Mouse (Mus musculus) forebrain, embryonic 10.5 days (tissue): ENCODE data around the gene Napepld. TPM values are rescaled to one million over a fixed set of nuclear protein-coding genes. Genes with fewer than 3 reads are reported as not detected.
A peak's percentile ranks its signal among the peaks of the same experiment; 100 is the strongest.

ENCODE experiments used
- DNase-seq: peaks from one replicate; pipeline ENCODE4 v3.0.0-alpha.2; 2017; ENCODE audit warnings: low spot score; ENCODE audit errors: extremely low spot score
- H3K27ac ChIP-seq: fragments of 300-500 bp; sonication (generic); 2 replicates; pipeline ENCODE4 v1.5.1; 2016; ENCODE audit warnings: mild to moderate bottlenecking
- H3K27me3 ChIP-seq: fragments of 300-500 bp; sonication (generic); 2 replicates; pipeline ENCODE4 v1.6.1; 2016; ENCODE audit warnings: mild to moderate bottlenecking; ENCODE audit not compliant: poor library complexity, severe bottlenecking
- H3K36me3 ChIP-seq: fragments of 300-500 bp; sonication (generic); replicated peaks from 2 replicates; pipeline ENCODE4 v1.6.1; 2016; ENCODE audit warnings: mild to moderate bottlenecking, moderate library complexity
- H3K4me1 ChIP-seq: fragments of 300-500 bp; sonication (generic); 2 replicates; pipeline ENCODE4 v1.6.1; 2016
- H3K4me3 ChIP-seq: fragments of 300-500 bp; sonication (generic); 2 replicates; pipeline ENCODE4 v1.5.1; 2016; ENCODE audit warnings: mild to moderate bottlenecking, moderate library complexity
- H3K9me3 ChIP-seq: fragments of 300-500 bp; sonication (generic); 2 replicates; pipeline ENCODE4 v1.6.1; 2016; ENCODE audit warnings: mild to moderate bottlenecking, moderate library complexity
- WGBS: fragments of 180-500 bp; shearing (Covaris S2); methylation state at CpG from one replicate; pipeline ENCODE4 v1.1.7; 2016; 5-methylcytosine and 5-hydroxymethylcytosine counted together
- polyA plus RNA-seq: library from polyadenylated mRNA; unstranded; fragments of >200 nt; fragmentation: Nextera tagmentation; extraction: Ambion mirVana; gene quantifications from 2 replicates; pipeline ENCODE4 v1.2.1, GENCODE M21; 2016

Napepld gene
- polyA plus RNA-seq, 1 experiment from 2014 or later: 10.7 TPM

- DNase-seq: no peak
- peaks cover 80% of the 10 kb centered on the region for H3K36me3 ChIP-seq
- 92% methylated on average over 9 of the region's 9 CpGs for WGBS
Measured at GRCm38 (mm10) chr5:21678363-21678762, 22.8 kb downstream of the Napepld start.

DNA sequence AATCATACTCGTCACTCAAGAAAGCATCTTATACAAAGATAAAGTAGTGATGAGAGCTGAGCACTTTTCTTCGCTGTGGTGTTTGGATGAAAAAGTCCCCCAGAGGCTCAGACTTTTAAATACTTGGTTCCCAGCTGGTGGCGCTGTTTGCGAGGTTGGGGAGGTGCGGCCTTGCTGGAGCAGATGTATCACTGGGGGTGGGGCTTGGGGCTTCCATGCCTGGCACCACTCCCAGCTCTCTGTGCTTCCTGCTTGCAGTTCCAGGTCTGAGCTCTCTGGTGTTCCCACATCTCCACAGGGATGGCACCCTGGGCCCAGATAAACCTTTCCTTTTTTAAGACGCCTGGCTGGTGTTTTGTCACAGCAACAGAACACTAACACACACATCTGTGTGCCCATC lies 23.3 kb downstream of the Napepld start:
- Histone ChIP-seq H3K4me1 (0 out of 2 replicates have a peak, but pooled peaks cover 8% of the 10 kb centered on the region), H3K36me3 (peaks cover 79% of the 10 kb centered on the region), H3K27ac (no peak overlapping the region), H3K27me3 (no peaks in the 10 kb centered on the region), H3K9me3 (0 out of 2 replicates have a peak, but pooled peaks cover 2% of the 10 kb centered on the region), H3K4me3 (no peak overlapping the region)
- WGBS: 94% methylated on average over 6 of the region's 6 CpGs
- no peak for DNase-seq

More at GRCm38 (mm10) chr5:21678363-21678762, 22.8 kb downstream of the Napepld start:
- Histone ChIP-seq H3K4me1 (0 out of 2 replicates have a peak, but pooled peaks cover 3% of the 10 kb centered on the region), H3K27ac (no peak overlapping the region), H3K27me3 (no peaks in the 10 kb centered on the region), H3K9me3 (0 out of 2 replicates have a peak, but pooled peaks cover 2% of the 10 kb centered on the region), H3K4me3 (no peak overlapping the region)

DNA sequence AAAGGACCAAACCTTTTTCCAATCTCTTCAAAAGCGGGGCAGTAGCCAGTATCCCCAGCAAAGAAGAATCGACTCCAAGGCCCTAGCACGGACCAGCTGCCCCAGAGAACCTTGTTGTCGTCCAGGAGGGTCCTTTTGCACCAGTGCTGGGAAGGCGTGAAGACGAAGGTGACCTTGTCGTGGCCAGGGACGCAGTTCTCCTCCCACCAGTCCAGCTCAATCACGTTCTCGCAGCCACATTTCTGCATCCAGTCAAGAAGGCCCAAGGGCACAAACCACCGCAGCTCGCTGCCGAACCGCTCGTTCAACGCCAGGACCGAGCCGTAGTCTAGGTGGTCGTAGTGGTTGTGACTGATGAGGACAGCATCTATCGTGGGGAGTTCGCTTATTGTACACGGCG lies 25.7 kb downstream of the Napepld start:
- 96% methylated on average over 23 of the region's 23 CpGs for WGBS
- DNase-seq: no peak
- Histone ChIP-seq H3K9me3 (0 out of 2 replicates have a peak, but pooled peaks cover 2% of the 10 kb centered on the region), H3K27ac (no peak overlapping the region), H3K4me3 (no peak overlapping the region), H3K36me3 (peaks cover 75% of the 10 kb centered on the region), H3K27me3 (no peaks in the 10 kb centered on the region), H3K4me1 (0 out of 2 replicates have a peak, but pooled peaks cover 9% of the 10 kb centered on the region)

DNA sequence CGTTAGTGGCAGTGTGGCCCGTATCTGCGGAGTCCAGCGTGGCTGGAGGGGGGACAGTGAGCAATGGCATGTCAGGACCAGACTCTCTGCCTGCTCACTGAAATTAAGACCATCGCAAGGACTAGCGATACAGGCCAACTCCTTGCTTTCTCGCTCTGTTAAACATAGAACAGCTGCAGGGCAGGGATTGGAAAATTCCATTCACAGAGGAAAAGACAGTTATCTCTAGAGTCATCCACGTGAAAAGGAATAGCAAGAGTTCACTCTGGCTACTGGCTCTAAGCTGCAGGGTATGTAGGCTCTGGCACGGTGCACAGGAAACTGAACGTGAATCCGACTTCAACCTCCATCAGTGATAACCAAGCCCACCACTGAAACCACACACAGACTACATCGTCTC lies 26.2 kb downstream of the Napepld start:
- Histone ChIP-seq H3K4me1 (0 out of 2 replicates have a peak, but pooled peaks cover 9% of the 10 kb centered on the region), H3K36me3 (peaks cover 77% of the 10 kb centered on the region), H3K4me3 (no peak overlapping the region), H3K27ac (no peak overlapping the region), H3K9me3 (0 out of 2 replicates have a peak, but pooled peaks cover 2% of the 10 kb centered on the region), H3K27me3 (no peaks in the 10 kb centered on the region)
- WGBS: 88% methylated on average over 12 of the region's 12 CpGs
- no peak for DNase-seq

DNA sequence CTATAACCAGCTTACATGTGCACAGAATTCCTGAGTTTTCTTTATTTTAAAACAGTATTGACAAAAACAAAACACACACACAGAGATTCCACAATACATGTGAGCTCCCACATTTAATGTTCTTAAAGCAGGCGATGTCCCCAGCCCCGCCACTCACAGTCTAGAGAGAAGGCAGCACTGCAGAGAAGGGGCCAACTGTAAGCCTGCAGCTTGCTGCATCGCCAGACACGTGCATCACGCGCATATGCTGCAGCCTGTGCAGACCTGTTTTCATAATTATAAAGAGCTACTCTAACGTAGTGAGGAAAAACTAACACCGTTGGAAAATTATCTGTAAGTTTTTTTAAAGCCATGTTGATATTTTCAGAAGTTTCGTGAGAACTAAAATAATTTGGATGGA lies 27.5 kb downstream of the Napepld start:
- H3K27me3 ChIP-seq: no peaks in the 10 kb centered on the region
- no peak overlapping the region for H3K27ac ChIP-seq
- no peak for DNase-seq
- no peak overlapping the region for H3K4me3 ChIP-seq
- 0 out of 2 replicates have a peak, but pooled peaks cover 2% of the 10 kb centered on the region for H3K9me3 ChIP-seq
- H3K4me1 ChIP-seq: 0 out of 2 replicates have a peak, but pooled peaks cover 9% of the 10 kb centered on the region
- peaks cover 77% of the 10 kb centered on the region for H3K36me3 ChIP-seq
- 88% methylated on average over 9 of the region's 9 CpGs for WGBS

DNA sequence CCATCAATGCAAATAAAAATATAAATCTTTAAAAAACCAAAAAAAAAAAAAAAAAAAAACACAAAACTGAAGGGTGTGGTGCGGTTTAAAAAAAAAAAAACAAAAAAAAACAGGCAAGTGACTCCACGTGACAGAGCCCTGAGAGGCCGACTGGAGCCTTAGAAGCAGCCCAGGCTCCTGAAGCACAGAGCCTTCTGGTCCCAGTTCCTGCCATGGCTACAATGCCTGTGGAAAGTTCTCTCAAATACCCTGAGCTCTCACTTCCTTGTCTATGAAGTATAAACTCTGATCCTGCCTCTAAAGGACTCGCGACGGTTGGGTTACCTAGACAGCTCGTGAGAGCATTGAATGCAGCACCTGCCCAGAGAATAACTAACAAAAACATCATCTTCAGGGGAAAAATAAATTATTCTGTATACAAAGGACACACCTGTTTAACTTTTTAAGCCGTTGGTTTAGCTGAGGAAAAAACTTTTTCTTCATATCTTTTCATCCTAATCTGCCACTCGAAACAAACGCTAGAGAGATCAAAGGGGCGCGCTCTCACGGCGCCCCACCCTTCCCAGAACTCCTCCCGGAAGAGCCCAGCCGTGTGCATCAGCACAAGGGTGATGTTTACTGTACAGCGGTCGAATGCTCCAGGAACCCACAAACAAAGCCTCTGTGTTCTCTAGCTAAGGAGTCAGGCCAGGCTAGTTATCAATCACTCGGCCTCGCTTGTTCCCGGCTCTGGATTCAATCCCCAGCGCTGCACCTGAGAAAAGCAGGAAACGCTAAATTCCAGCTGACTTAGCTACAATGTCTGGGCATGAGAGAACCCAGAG lies 28.2 kb downstream of the Napepld start:
- no peak overlapping the region for H3K4me3 ChIP-seq
- H3K36me3 ChIP-seq: peaks cover 70% of the 10 kb centered on the region
- no peak for DNase-seq
- no peaks in the 10 kb centered on the region for H3K9me3 ChIP-seq
- H3K4me1 ChIP-seq: 0 out of 2 replicates have a peak, but pooled peaks cover 9% of the 10 kb centered on the region
- H3K27ac ChIP-seq: peak overlapping the region; percentile 48; the same call in 1 of the 2 replicates
- WGBS: 69% methylated on average over 23 of the region's 23 CpGs
- no peaks in the 10 kb centered on the region for H3K27me3 ChIP-seq

- Histone ChIP-seq H3K27ac (no peak overlapping the region), H3K36me3 (peaks cover 52% of the 10 kb centered on the region), H3K9me3 (no peaks in the 10 kb centered on the region), H3K4me3 (no peak overlapping the region), H3K4me1 (peaks cover 14% of the 10 kb centered on the region; the same call in 1 of the 2 replicates), H3K27me3 (no peaks in the 10 kb centered on the region)
- WGBS: 94% methylated on average over 2 of the region's 2 CpGs
- no peak for DNase-seq
Measured at GRCm38 (mm10) chr5:21669307-21669706, 31.9 kb downstream of the Napepld start.

GRCm38 (mm10) chr5:21667191-21668137 lies 33.7 kb downstream of the Napepld start:
- Histone ChIP-seq H3K27ac (no peak overlapping the region), H3K4me3 (no peak overlapping the region), H3K27me3 (no peaks in the 10 kb centered on the region), H3K4me1 (peaks cover 5% of the 10 kb centered on the region; the same call in 1 of the 2 replicates), H3K9me3 (no peaks in the 10 kb centered on the region), H3K36me3 (peaks cover 61% of the 10 kb centered on the region)
- 71% methylated on average over 8 of the region's 8 CpGs for WGBS
- no peak for DNase-seq

- H3K27ac ChIP-seq: no peak overlapping the region
- peaks cover 78% of the 10 kb centered on the region for H3K36me3 ChIP-seq
- 95% methylated on average over 11 of the region's 11 CpGs for WGBS
- H3K4me1 ChIP-seq: peaks cover 8% of the 10 kb centered on the region; the same call in 1 of the 2 replicates
- H3K4me3 ChIP-seq: no peak overlapping the region
- no peak for DNase-seq
- H3K27me3 ChIP-seq: no peaks in the 10 kb centered on the region
- H3K9me3 ChIP-seq: no peaks in the 10 kb centered on the region
Measured at GRCm38 (mm10) chr5:21663081-21663480, 38.1 kb downstream of the Napepld start.

- Histone ChIP-seq H3K9me3 (no peaks in the 10 kb centered on the region), H3K36me3 (peaks cover 94% of the 10 kb centered on the region), H3K4me3 (no peak overlapping the region), H3K27me3 (no peaks in the 10 kb centered on the region), H3K27ac (no peak overlapping the region), H3K4me1 (0 out of 2 replicates have a peak, but pooled peaks cover 3% of the 10 kb centered on the region)
- DNase-seq: no peak
- WGBS: 93% methylated on average over 6 of the region's 6 CpGs
Measured at GRCm38 (mm10) chr5:21660850-21661249, 40.3 kb downstream of the Napepld start.

GRCm38 (mm10) chr5:21658623-21659395 lies 42.4 kb downstream of the Napepld start:
- whole genome bisulfite sequencing: 60% methylated on average over 11 of the region's 11 CpGs
- Histone ChIP-seq H3K36me3 (peaks cover 92% of the 10 kb centered on the region), H3K9me3 (no peaks in the 10 kb centered on the region), H3K4me3 (no peak overlapping the region), H3K27me3 (no peaks in the 10 kb centered on the region), H3K4me1 (0 out of 2 replicates have a peak, but pooled peaks cover 3% of the 10 kb centered on the region), H3K27ac (peak overlapping the region; percentile 9; the same call in 1 of the 2 replicates)
- DNase-seq: peak; percentile 75

GRCm38 (mm10) chr5:21658038-21658437 lies 43.2 kb downstream of the Napepld start:
- Histone ChIP-seq H3K36me3 (peaks cover 92% of the 10 kb centered on the region), H3K4me1 (0 out of 2 replicates have a peak, but pooled peaks cover 3% of the 10 kb centered on the region), H3K9me3 (no peaks in the 10 kb centered on the region), H3K4me3 (no peak overlapping the region), H3K27me3 (no peaks in the 10 kb centered on the region), H3K27ac (no peak overlapping the region)
- WGBS: 91% methylated on average over 6 of the region's 6 CpGs
- no peak for DNase-seq
